Mouse (Mus musculus) liver, embryonic 16.5 days (tissue): ENCODE data around the gene Cacnb4. TPM values are rescaled to one million over a fixed set of nuclear protein-coding genes. Genes with fewer than 3 reads are reported as not detected.

Experiments
- ATAC-seq: fragments of 200-750 bp; cut with Nextera tagmentation; 2 replicates; pipeline ENCODE4 v1.8.0; 2017; ENCODE audit warnings: low read depth, mild to moderate bottlenecking, moderate number of reproducible peaks, moderate library complexity
- H3K27ac ChIP-seq: fragments of 300-500 bp; sonication (generic); 2 replicates; pipeline ENCODE4 v1.5.1; 2014; ENCODE audit warnings: mild to moderate bottlenecking, low read length
- H3K27me3 ChIP-seq: fragments of 300-500 bp; sonication (generic); 2 replicates; pipeline ENCODE4 v1.6.1; 2014; ENCODE audit warnings: low read depth, low read length, mixed read lengths; ENCODE audit not compliant: control insufficient read depth, insufficient read depth
- H3K36me3 ChIP-seq: fragments of 300-500 bp; sonication (generic); 2 replicates; pipeline ENCODE4 v1.6.1; 2014; ENCODE audit warnings: mild to moderate bottlenecking; ENCODE audit not compliant: control insufficient read depth, insufficient read depth
- H3K4me1 ChIP-seq: fragments of 300-500 bp; sonication (generic); 2 replicates; pipeline ENCODE4 v1.6.1; 2014; ENCODE audit warnings: low read depth, low read length, mixed read lengths; ENCODE audit not compliant: control insufficient read depth
- H3K4me2 ChIP-seq: fragments of 300-500 bp; sonication (generic); 2 replicates; pipeline ENCODE4 v1.6.1; 2014; ENCODE audit warnings: low read depth, low read length, mixed read lengths
- H3K4me3 ChIP-seq: fragments of 300-500 bp; sonication (generic); 2 replicates; pipeline ENCODE4 v1.5.1; 2014; ENCODE audit warnings: low read depth, mild to moderate bottlenecking, low read length
- H3K9ac ChIP-seq: fragments of 300-500 bp; sonication (generic); 2 replicates; pipeline ENCODE4 v1.6.1; 2014; ENCODE audit warnings: low read depth, low read length
- H3K9me3 ChIP-seq: fragments of 300-500 bp; sonication (generic); replicated peaks from 2 replicates; pipeline ENCODE4 v1.6.1; 2016; ENCODE audit warnings: low read length; ENCODE audit not compliant: control insufficient read depth
- WGBS: fragments of 180-500 bp; shearing (Covaris S2); extraction: QIAGEN DNeasy Blood & Tissue Kit; methylation state at CpG from one replicate; pipeline ENCODE4 v1.1.7; 2014; ENCODE audit not compliant: insufficient replicate concordance; 5-methylcytosine and 5-hydroxymethylcytosine counted together
- polyA plus RNA-seq: library from polyadenylated mRNA; unstranded; fragments of >200 nt; fragmentation: Nextera tagmentation; extraction: Ambion mirVana; gene quantifications from 2 replicates; pipeline ENCODE4 v1.2.1, GENCODE M21; 2015

Cacnb4 gene
- polyA plus RNA-seq, 1 experiment from 2014 or later: 0.12 TPM

GRCm38 (mm10) chr2:52394529-52394928 lies 282.1 kb downstream of the Cacnb4 start:
- no peaks in the 10 kb centered on the region for H3K27me3 ChIP-seq
- no peaks in the 10 kb centered on the region for H3K4me1 ChIP-seq
- H3K4me2 ChIP-seq: no peak overlapping the region
- H3K36me3 ChIP-seq: no peaks in the 10 kb centered on the region; the same call in none of the 2 replicates
- no peaks in the 10 kb centered on the region for H3K9me3 ChIP-seq
- 66% methylated on average over 5 of the region's 5 CpGs for WGBS
- no peak for ATAC-seq
- H3K9ac ChIP-seq: no peak overlapping the region
- H3K4me3 ChIP-seq: no peak overlapping the region
- H3K27ac ChIP-seq: no peak overlapping the region

DNA sequence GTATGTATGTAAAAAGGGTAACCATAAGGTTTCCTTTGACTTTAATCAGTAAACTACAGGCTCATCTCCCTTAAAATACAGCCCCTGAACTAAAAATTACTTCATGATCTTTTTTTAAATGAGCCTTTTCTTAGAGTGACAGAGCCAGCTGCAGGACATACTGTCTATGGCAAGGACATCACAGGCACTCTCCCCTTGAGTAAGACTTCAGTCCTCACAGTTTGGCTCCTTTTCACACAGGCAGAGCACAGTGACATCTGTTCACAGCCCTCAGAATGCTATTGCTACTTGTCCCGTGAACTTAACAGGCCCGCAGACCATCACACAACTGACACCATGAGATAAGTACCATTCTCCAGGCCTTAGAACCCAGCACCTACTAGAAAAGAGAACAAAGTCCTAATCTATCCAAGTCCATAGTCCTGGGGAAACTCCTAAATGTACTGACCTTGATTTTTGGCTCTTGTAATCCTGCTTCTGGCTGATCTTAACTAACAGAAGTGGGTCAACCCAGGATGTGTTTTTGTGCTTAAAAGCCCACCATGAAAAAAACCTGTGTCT lies 286.1 kb downstream of the Cacnb4 start:
- no peak for ATAC-seq
- H3K4me1 ChIP-seq: no peaks in the 10 kb centered on the region; the same call in 1 of the 2 replicates
- no peaks in the 10 kb centered on the region for H3K9me3 ChIP-seq
- H3K4me3 ChIP-seq: no peak overlapping the region
- no peak overlapping the region for H3K27ac ChIP-seq
- H3K9ac ChIP-seq: no peak overlapping the region
- no peak overlapping the region for H3K4me2 ChIP-seq
- WGBS: 46% methylated on average over 2 of the region's 2 CpGs
- H3K27me3 ChIP-seq: no peaks in the 10 kb centered on the region
- no peaks in the 10 kb centered on the region for H3K36me3 ChIP-seq

GRCm38 (mm10) chr2:52389975-52390374 lies 286.7 kb downstream of the Cacnb4 start:
- Histone ChIP-seq H3K27ac (no peak overlapping the region), H3K9me3 (no peaks in the 10 kb centered on the region), H3K9ac (no peak overlapping the region), H3K36me3 (no peaks in the 10 kb centered on the region), H3K4me3 (no peak overlapping the region), H3K4me1 (no peaks in the 10 kb centered on the region; the same call in 1 of the 2 replicates), H3K4me2 (no peak overlapping the region), H3K27me3 (no peaks in the 10 kb centered on the region)
- ATAC-seq: no peak
- 63% methylated on average over 3 of the region's 3 CpGs for WGBS

DNA sequence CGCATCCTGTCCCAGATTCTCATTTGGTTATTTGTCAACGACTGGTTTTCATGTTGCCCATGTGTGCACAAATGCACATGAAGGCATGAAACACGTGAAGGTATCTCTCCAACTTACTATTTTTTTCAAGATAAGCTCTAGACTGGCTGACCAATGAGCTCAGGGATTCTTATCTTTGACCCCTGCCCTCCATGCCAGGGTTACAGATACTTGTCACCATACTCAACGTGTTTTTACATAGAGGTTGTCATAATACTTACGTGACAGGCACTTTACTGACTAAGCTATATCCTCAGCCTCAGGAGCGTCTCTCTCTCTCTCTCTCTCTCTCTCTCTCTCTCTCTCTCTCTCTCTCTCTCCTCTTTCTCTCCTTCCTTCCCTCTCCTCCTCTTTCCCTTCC lies 290.2 kb downstream of the Cacnb4 start:
- H3K36me3 ChIP-seq: no peaks in the 10 kb centered on the region
- no peaks in the 10 kb centered on the region for H3K9me3 ChIP-seq
- WGBS: 51% methylated on average over 6 of the region's 6 CpGs
- H3K4me1 ChIP-seq: no peaks in the 10 kb centered on the region; the same call in 1 of the 2 replicates
- no peak overlapping the region for H3K27ac ChIP-seq
- no peak overlapping the region for H3K4me2 ChIP-seq
- H3K27me3 ChIP-seq: no peaks in the 10 kb centered on the region
- H3K9ac ChIP-seq: no peak overlapping the region
- ATAC-seq: no peak
- H3K4me3 ChIP-seq: no peak overlapping the region

DNA sequence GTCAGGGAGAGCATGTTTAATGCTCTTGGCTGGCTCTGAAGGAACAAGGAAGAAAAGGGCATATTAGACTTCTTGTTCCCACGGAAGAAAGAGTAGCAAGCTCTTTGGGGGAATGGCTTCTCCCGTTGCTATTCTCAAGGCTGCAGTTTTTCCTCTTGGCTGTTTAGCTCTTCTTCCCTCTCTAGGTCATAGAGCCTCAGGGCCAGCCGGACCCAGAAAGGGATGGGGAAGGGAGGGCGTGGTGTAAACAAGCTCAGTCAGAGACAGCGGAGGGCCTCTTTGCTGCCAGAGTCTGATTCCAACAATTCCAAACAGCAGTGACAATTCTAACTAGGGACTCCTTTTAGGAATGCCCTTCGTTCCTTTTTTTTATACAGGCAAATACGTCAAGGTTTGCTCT lies 290.6 kb downstream of the Cacnb4 start:
- no peak for ATAC-seq
- Histone ChIP-seq H3K4me1 (no peaks in the 10 kb centered on the region; the same call in 1 of the 2 replicates), H3K4me2 (no peak overlapping the region), H3K9me3 (no peaks in the 10 kb centered on the region), H3K9ac (no peak overlapping the region), H3K36me3 (no peaks in the 10 kb centered on the region), H3K27me3 (no peaks in the 10 kb centered on the region), H3K27ac (no peak overlapping the region), H3K4me3 (no peak overlapping the region)
- whole genome bisulfite sequencing: 31% methylated on average over 7 of the region's 7 CpGs

GRCm38 (mm10) chr2:52378848-52379261 lies 297.8 kb downstream of the Cacnb4 start:
- peak; percentile 77 for ATAC-seq
- Histone ChIP-seq H3K4me3 (peak overlapping the region; percentile 20), H3K9ac (no peak overlapping the region)

GRCm38 (mm10) chr2:52378448-52378804 lies 298.2 kb downstream of the Cacnb4 start, which contains the start of gene Neb:
TSS of gene Neb (minus strand) at chr2:52378474.
- H3K9me3 ChIP-seq: no peaks in the 10 kb centered on the region
- H3K27ac ChIP-seq: no peak within 1 kb of the TSS
- H3K4me2 ChIP-seq: peak within 1 kb of the TSS; percentile 48
- 31% methylated on average over 7 of the region's 7 CpGs for WGBS
- H3K27me3 ChIP-seq: no peaks in the 10 kb centered on the region
- peak within 1 kb of the TSS; percentile 20 for H3K4me3 ChIP-seq
- no peaks in the 10 kb centered on the region for H3K4me1 ChIP-seq
- H3K36me3 ChIP-seq: no peaks in the 10 kb centered on the region
- peak; percentile 91 for ATAC-seq
- H3K9ac ChIP-seq: no peak within 1 kb of the TSS

More at GRCm38 (mm10) chr2:52378848-52379261, 297.8 kb downstream of the Cacnb4 start:
- peak overlapping the region; percentile 48 for H3K4me2 ChIP-seq
- no peak overlapping the region for H3K27ac ChIP-seq
- 33% methylated on average over 10 of the region's 10 CpGs for WGBS
- no peaks in the 10 kb centered on the region for H3K9me3 ChIP-seq
- no peaks in the 10 kb centered on the region for H3K27me3 ChIP-seq
- no peaks in the 10 kb centered on the region for H3K4me1 ChIP-seq
- no peaks in the 10 kb centered on the region for H3K36me3 ChIP-seq

Other genes with a start within 250 kb of the Cacnb4 start
- gene Stam2, start 65.5 kb upstream of the Cacnb4 start, polyA plus RNA-seq: 8.6 and 9.5 TPM in 2 replicates
- gene Fmnl2, start 181.0 kb upstream of the Cacnb4 start, polyA plus RNA-seq: 0.39 and 0.53 TPM in 2 replicates